Mouse (Mus musculus): ENCODE data around the gene L3mbtl2. TPM values are rescaled to one million over a fixed set of nuclear protein-coding genes. Genes with fewer than 3 reads are reported as not detected.
A peak's percentile ranks its signal among the peaks of the same experiment; 100 is the strongest.

Gene L3mbtl2
- polyA plus RNA-seq, 1 experiment from 2014 or later: 23.4 TPM

DNA sequence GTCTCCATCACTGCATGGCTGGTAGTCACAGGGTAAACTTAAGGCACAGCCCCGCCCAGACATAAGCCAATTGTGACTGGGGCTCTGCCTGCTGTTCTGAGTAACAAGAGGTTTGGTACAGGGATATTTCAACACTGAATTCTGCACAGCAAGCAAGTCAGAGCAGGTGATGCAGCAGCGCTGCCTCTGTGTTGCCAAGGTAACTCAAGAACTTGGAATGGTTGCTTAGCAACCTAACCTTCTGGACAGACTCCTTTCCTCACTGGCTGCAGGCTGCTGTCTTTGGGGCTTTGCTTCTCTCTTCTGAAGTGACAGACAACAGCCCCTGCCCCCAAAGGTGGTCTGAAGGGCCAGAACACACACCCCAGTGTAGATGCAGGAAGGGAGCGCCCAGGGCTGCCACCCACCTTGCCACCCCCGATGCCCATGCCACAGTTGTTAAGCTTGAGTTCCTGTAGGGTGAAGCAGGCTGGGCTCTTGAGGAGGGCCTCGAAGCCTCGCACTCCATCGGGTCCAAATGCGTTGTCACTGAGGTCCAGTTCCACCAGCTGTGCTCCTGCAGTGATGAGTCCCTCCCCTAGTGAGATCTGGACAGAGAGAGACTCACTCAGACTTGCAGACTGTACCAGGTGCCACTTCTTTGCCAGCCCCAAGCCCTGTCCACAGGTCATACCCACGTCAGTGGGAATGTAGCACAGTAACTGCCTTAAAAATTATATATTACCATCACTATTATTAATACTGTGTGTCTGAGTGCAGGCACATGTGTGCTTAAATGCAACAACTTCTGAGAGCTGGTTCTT lies 54.8 kb downstream of the L3mbtl2 start:
- Histone ChIP-seq H3K4me1 (replicated peaks; ENCODE audit: control insufficient read depth, insufficient read depth, low read length) (no peaks in the 10 kb centered on the region), H3K9me3 (ENCODE audit: control insufficient read depth, low read length) (no peaks in the 10 kb centered on the region), H3K27ac (ENCODE audit: low read depth) (no peak overlapping the region), H3K36me3 (ENCODE audit: control insufficient read depth, insufficient read depth, low read length) (peaks cover 94% of the 10 kb centered on the region), H3K27me3 (replicated peaks; ENCODE audit: control insufficient read depth, insufficient read depth, low read length) (no peaks in the 10 kb centered on the region), H3K4me2 (ENCODE audit: low read length) (no peak overlapping the region), H3K9ac (ENCODE audit: low read length) (no peak overlapping the region), H3K4me3 (ENCODE audit: low read depth, low read length) (no peak overlapping the region)
- ATAC-seq (replicated peaks; ENCODE audit: low FRiP score, low TSS enrichment, low read depth) (no peak), DNase-seq (ENCODE audit: low spot score) (no peak)
- 86% methylated on average over 9 of the region's 9 CpGs for WGBS

DNA sequence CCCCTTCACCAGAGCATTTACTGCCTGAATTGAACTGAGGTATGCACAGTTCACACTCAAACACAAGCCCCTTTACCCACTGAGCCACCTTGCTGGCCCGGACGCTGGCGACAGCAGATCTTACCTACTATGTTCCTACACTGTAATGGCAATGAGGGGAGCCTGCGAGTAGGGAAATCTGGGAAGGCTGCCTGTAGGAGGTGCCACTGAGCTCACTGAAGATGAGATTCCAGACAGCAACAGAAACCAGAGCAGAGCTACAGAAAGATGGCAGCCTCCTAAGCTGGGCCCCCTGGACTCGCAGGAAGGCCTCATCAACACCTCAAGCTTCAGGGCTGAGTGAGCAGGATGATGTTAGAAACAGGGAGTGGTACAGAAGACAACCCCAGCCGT lies 55.4 kb downstream of the L3mbtl2 start:
- Histone ChIP-seq H3K27me3 (replicated peaks; ENCODE audit: control insufficient read depth, insufficient read depth, low read length) (no peaks in the 10 kb centered on the region), H3K4me1 (replicated peaks; ENCODE audit: control insufficient read depth, insufficient read depth, low read length) (no peaks in the 10 kb centered on the region), H3K36me3 (ENCODE audit: control insufficient read depth, insufficient read depth, low read length) (peaks cover 94% of the 10 kb centered on the region), H3K9me3 (ENCODE audit: control insufficient read depth, low read length) (no peaks in the 10 kb centered on the region), H3K4me3 (ENCODE audit: low read depth, low read length) (no peak overlapping the region), H3K4me2 (ENCODE audit: low read length) (no peak overlapping the region), H3K27ac (ENCODE audit: low read depth) (no peak overlapping the region), H3K9ac (ENCODE audit: low read length) (no peak overlapping the region)
- WGBS: 92% methylated on average over 6 of the region's 6 CpGs
- DNase-seq (ENCODE audit: low spot score) (no peak), ATAC-seq (replicated peaks; ENCODE audit: low FRiP score, low TSS enrichment, low read depth) (no peak)

DNA sequence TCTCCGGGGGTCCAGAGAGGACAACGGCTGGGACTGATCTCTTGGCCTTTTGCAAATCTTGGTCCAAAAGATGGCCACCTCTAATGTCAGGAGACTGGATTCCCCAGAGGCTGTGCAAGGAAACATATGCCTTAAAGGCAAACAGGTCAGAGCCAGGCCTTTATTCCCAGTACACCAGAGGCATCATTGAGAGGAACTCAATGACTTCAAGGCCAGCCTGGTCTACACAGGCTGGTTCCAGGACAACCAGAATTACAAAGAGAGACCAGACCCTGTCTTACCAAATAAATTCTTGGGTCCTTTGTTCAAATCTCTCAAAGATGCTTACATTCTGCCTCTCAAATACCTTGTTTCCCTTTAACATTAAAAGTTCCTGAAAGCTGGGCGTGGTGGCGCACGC lies 58.7 kb downstream of the L3mbtl2 start:
- WGBS: 93% methylated on average over 5 of the region's 5 CpGs
- H3K36me3 ChIP-seq (ENCODE audit: control insufficient read depth, insufficient read depth, low read length): peaks cover 75% of the 10 kb centered on the region
- DNase-seq (ENCODE audit: low spot score): no peak

DNA sequence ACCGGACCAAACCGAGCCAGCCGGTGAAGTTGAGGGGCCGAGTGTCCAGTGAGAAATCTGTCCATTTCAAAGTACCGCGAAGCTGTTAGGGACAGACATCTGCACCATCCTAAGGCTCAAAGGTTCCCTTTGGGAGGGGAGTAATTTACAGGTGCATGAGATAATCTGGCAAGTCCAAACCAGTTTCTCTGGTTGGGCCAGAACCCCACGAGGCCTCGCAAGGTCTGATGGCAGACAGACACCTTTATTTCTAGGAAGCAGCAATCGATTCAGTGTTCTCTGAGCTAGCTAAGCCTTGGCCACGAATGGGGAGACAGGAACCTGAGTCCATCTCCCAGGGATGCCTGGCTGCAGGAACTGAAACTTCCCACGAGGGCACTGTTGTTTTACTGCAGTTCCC lies 60.0 kb downstream of the L3mbtl2 start:
- Histone ChIP-seq H3K9me3 (ENCODE audit: control insufficient read depth, low read length) (no peaks in the 10 kb centered on the region), H3K4me1 (replicated peaks; ENCODE audit: control insufficient read depth, insufficient read depth, low read length) (peaks cover 12% of the 10 kb centered on the region), H3K9ac (ENCODE audit: low read length) (no peak overlapping the region), H3K4me2 (ENCODE audit: low read length) (no peak overlapping the region), H3K27me3 (replicated peaks; ENCODE audit: control insufficient read depth, insufficient read depth, low read length) (no peaks in the 10 kb centered on the region), H3K36me3 (ENCODE audit: control insufficient read depth, insufficient read depth, low read length) (peaks cover 63% of the 10 kb centered on the region), H3K27ac (ENCODE audit: low read depth) (peak overlapping the region; percentile 12; the same call in 1 of the 2 replicates), H3K4me3 (ENCODE audit: low read depth, low read length) (no peak overlapping the region)
- DNase-seq (ENCODE audit: low spot score): peak; percentile 67
- ATAC-seq (replicated peaks; ENCODE audit: low FRiP score, low TSS enrichment, low read depth): peak; percentile 45; the same call in 1 of the 2 replicates
- WGBS: 80% methylated on average over 11 of the region's 11 CpGs

More for the DNA sequence above, 58.7 kb downstream of the L3mbtl2 start:
- no peak overlapping the region for H3K4me2 ChIP-seq (ENCODE audit: low read length)
- H3K27me3 ChIP-seq (replicated peaks; ENCODE audit: control insufficient read depth, insufficient read depth, low read length): no peaks in the 10 kb centered on the region
- ATAC-seq (replicated peaks; ENCODE audit: low FRiP score, low TSS enrichment, low read depth): no peak
- no peak overlapping the region for H3K9ac ChIP-seq (ENCODE audit: low read length)
- H3K27ac ChIP-seq (ENCODE audit: low read depth): no peak overlapping the region
- no peaks in the 10 kb centered on the region for H3K9me3 ChIP-seq (ENCODE audit: control insufficient read depth, low read length)
- H3K4me3 ChIP-seq (ENCODE audit: low read depth, low read length): no peak overlapping the region
- no peaks in the 10 kb centered on the region for H3K4me1 ChIP-seq (replicated peaks; ENCODE audit: control insufficient read depth, insufficient read depth, low read length)

DNA sequence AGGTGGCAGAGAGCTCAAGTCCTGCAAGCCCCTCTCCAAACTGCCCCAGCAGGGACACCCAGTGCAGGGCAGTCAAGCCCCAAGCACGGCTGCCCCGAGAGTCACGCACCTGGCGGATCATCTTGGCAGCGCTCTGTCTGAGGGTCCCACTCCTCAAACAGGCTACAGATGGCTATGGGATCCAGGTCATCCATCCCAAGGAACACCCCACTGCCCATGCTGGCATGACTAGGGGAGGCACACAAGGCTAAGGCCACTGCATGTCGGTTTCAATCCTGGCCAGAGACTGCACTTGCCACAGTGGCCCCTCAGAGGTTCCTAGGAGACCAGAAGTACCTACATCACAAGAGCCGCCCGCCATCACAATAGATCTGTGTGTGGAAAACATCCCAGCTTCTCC lies 62.3 kb downstream of the L3mbtl2 start:
- Histone ChIP-seq H3K9ac (ENCODE audit: low read length) (no peak overlapping the region), H3K27me3 (replicated peaks; ENCODE audit: control insufficient read depth, insufficient read depth, low read length) (no peaks in the 10 kb centered on the region), H3K4me1 (replicated peaks; ENCODE audit: control insufficient read depth, insufficient read depth, low read length) (peaks cover 14% of the 10 kb centered on the region), H3K36me3 (ENCODE audit: control insufficient read depth, insufficient read depth, low read length) (peaks cover 40% of the 10 kb centered on the region), H3K27ac (ENCODE audit: low read depth) (no peak overlapping the region), H3K4me3 (ENCODE audit: low read depth, low read length) (no peak overlapping the region), H3K4me2 (ENCODE audit: low read length) (no peak overlapping the region), H3K9me3 (ENCODE audit: control insufficient read depth, low read length) (no peaks in the 10 kb centered on the region)
- 96% methylated on average over 8 of the region's 8 CpGs for WGBS
- no peak for DNase-seq (ENCODE audit: low spot score)
- ATAC-seq (replicated peaks; ENCODE audit: low FRiP score, low TSS enrichment, low read depth): no peak

DNA sequence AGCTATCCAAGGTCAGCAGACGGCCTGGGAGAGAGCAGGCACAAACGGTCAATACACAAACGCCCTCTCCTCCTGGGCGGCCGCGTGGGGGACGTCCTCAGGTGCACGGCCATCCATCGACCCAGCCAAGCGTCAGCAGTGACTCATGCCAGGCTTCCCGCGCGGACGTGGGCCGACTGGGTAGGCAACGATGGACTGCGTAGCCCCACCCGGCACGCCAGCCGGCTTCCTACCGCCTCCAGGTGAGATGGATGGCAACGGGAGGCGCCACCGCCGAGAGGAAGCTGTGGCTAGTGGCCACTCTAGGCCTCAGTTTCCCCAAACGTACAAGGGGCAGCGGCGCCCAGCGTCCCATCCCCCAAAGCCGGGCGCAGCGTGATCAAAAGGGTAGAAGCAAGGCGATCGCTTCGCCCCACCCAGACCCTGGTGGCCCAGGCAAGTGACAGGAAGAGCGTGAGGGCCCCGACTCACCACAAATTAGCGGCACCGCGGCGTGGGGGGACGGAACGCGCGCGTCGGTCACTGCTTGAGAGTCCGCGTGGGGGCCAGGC lies 65.6 kb downstream of the L3mbtl2 start:
- Histone ChIP-seq H3K4me3 (ENCODE audit: low read depth, low read length) (peak overlapping the region; percentile 98), H3K4me2 (ENCODE audit: low read length) (peak overlapping the region; percentile 62), H3K4me1 (replicated peaks; ENCODE audit: control insufficient read depth, insufficient read depth, low read length) (peaks cover 14% of the 10 kb centered on the region), H3K9me3 (ENCODE audit: control insufficient read depth, low read length) (no peaks in the 10 kb centered on the region), H3K9ac (ENCODE audit: low read length) (peak overlapping the region; percentile 87), H3K27me3 (replicated peaks; ENCODE audit: control insufficient read depth, insufficient read depth, low read length) (no peaks in the 10 kb centered on the region), H3K27ac (ENCODE audit: low read depth) (peak overlapping the region; percentile 59; the same call in 1 of the 2 replicates), H3K36me3 (ENCODE audit: control insufficient read depth, insufficient read depth, low read length) (peaks cover 7% of the 10 kb centered on the region)
- ATAC-seq (replicated peaks; ENCODE audit: low FRiP score, low TSS enrichment, low read depth) (peak; percentile 51), DNase-seq (ENCODE audit: low spot score) (peak; percentile 60)
- under 1% methylated on average over 49 of the region's 49 CpGs for WGBS

DNA sequence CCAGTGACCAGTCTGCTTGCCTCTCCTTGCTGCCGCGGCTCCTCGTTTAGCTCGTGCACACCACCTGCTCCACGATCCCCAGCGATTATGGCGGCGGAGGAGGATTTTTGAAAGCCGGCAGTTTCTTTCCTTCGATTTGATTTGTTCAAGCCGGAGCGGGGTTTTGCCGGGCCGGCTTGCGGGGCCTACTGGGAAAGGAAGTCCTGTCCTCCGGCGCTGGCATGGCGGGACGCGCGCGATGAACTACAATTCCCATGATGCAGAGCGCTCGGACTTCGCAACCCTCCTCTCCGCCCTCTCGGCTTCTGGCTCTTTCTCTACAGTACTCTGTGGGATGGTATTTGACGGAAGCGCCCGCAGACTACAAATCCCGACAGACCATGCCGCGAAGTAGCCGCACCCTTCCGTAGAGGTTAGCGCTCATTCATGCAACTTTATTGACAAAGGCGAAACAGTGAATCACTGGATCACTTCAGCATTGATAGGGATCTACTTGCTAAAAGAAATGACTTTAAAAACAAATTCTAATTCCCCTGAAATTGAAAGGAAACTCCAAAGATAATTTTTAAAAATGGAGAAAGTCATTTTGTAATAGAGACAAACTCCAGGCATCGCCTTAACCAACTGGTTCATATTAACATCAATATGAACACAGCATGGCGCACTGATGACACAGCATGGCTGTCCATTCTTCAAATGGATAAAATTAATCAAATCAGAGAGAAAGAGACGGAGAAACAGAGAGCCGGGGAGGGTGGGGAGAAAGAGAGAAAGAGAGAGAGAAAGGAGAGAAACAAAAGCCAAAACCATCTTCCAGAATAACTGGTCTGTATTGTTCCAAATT lies 66.3 kb downstream of the L3mbtl2 start:
- Histone ChIP-seq H3K9me3 (ENCODE audit: control insufficient read depth, low read length) (no peaks in the 10 kb centered on the region), H3K9ac (ENCODE audit: low read length) (peak overlapping the region; percentile 87), H3K4me2 (ENCODE audit: low read length) (peak overlapping the region; percentile 62), H3K4me1 (replicated peaks; ENCODE audit: control insufficient read depth, insufficient read depth, low read length) (peaks cover 14% of the 10 kb centered on the region), H3K27me3 (replicated peaks; ENCODE audit: control insufficient read depth, insufficient read depth, low read length) (no peaks in the 10 kb centered on the region), H3K4me3 (ENCODE audit: low read depth, low read length) (peak overlapping the region; percentile 98), H3K36me3 (ENCODE audit: control insufficient read depth, insufficient read depth, low read length) (0 out of 2 replicates have a peak, but pooled peaks cover 6% of the 10 kb centered on the region), H3K27ac (ENCODE audit: low read depth) (peak overlapping the region; percentile 59; the same call in 1 of the 2 replicates)
- 5% methylated on average over 40 of the region's 41 CpGs for WGBS
- ATAC-seq (replicated peaks; ENCODE audit: low FRiP score, low TSS enrichment, low read depth): peak; percentile 97
- DNase-seq (ENCODE audit: low spot score): peak; percentile 93

DNA sequence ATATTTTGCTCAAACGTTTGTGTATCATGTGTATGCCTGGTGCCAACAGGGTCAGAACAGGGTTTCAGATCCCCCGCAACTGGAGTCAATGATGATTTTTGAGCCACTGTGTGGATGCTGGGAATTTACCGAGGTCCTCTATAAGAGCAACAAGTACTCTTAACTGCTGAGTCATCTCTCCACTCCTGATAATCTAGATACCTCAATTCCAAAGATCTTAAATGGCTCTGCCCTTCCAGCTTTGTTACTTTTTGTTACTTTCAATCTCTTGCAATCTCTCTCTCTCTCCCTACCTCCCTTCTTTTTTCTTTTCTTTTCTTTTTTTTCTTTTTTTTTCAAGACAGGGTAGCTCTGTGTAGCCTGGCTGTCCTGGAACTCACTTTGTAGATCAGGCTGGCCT lies 71.4 kb downstream of the L3mbtl2 start:
- H3K4me2 ChIP-seq (ENCODE audit: low read length): no peak overlapping the region
- 59% methylated on average over 3 of the region's 3 CpGs for WGBS

More for the DNA sequence above, 71.4 kb downstream of the L3mbtl2 start:
- Histone ChIP-seq H3K27ac (ENCODE audit: low read depth) (no peak overlapping the region), H3K9me3 (ENCODE audit: control insufficient read depth, low read length) (no peaks in the 10 kb centered on the region), H3K9ac (ENCODE audit: low read length) (no peak overlapping the region), H3K27me3 (replicated peaks; ENCODE audit: control insufficient read depth, insufficient read depth, low read length) (no peaks in the 10 kb centered on the region), H3K4me1 (replicated peaks; ENCODE audit: control insufficient read depth, insufficient read depth, low read length) (no peaks in the 10 kb centered on the region), H3K4me3 (ENCODE audit: low read depth, low read length) (no peak overlapping the region), H3K36me3 (ENCODE audit: control insufficient read depth, insufficient read depth, low read length) (no peaks in the 10 kb centered on the region)
- DNase-seq (ENCODE audit: low spot score): no peak
- ATAC-seq (replicated peaks; ENCODE audit: low FRiP score, low TSS enrichment, low read depth): no peak

All from intestine, embryonic 14.5 days (tissue).